Mouse (Mus musculus): Measurements from ENCODE around the gene Cox17.

- TF ChIP-seq POLR2A (IDR thresholded peaks at IDR 0.05; ENCODE audit: control insufficient read depth, low read depth, low read length) (no peak), CTCF (IDR thresholded peaks at IDR 0.05; ENCODE audit: control insufficient read depth, insufficient read depth, insufficient replicate concordance, low read depth, low read length) (no peak)
Measured at GRCm38 (mm10) chr16:38369431-38369830, 22.6 kb downstream of the Cox17 start.

All from testis, adult 2 months (tissue).